Mouse (Mus musculus) inflammation-experienced regulatory T-cells, adult 16 weeks (primary cell): ENCODE measurements around the gene Vps39. TPM values are rescaled to one million over a fixed set of nuclear protein-coding genes. Genes with fewer than 3 reads are reported as not detected.

Experiments used
- polyA plus RNA-seq: library from polyadenylated mRNA; unstranded; fragments of 100-300 nt; shearing (Covaris generic); gene quantifications from one replicate; pipeline ENCODE4 v1.2.1, GENCODE M21; 2017

The Vps39 gene
- 67.7 TPM for polyA plus RNA-seq

DNA sequence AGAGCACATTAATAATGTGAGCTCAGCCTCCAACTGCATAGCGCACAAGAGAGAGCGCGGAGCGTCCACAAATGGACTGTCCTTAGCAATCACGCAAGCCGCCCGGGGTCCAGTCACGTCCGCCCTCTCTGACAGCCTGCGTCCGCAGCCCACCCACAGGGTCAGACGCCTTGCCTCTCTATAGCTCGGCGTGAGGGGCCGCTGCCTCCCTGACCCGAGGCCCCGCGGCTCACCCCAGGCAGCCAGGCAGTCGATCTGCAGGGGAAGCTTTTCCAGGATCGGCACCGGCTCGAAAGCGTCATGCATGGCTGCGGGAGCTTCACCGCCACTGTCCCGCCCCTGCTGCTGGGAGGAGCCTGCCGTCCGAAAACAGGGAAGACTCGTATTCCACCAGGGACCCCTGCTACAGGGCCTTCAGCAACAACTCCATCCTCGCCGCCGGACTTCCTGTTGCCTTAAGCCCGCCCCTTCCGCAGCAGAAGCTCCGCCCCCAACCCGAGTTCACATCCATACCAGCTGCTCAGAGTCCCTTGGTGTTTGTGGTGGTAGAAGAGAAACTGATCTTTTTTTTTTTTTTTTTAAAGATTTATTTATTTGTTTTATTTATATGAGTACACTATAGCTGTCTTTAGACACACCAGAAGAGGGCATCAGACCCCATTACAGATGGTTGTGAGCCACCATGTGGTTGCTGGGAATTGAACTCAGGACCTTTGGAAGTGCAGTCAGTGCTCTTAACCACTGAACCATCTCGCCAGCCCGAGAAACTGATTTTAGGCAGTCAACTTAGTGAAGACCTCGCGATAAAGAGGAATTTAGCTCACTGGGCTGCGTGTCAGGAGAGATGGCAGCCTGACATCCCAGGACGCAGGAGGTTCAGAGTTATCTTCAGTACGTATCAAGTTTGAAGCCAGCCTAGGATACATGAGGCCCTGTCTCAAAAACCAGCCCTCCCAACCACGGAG, at the start of gene Vps39:
Vps39 (minus strand) TSS at position 456 of the 965 bp plus-strand sequence.

DNA sequence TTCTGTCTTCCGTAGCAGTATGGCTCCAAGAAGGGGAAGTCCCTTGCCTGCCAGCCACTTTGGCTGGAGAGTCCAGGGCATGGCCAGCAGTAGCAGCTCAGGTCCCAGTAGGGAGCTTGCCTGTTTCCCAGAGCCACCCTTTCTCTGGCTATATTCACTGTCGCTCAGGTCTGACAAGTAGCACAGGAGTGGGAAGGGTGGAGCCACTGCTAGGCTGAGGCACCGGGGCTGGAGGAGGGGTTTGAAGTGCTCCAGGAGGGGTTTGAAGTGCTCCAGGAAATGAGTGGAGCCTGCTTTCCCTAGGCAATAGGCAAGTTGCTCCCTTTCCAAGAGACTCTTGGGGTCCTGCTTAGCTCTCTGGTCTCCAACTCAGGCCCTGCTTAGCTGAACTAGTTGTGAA, 39.0 kb downstream of the Vps39 start, which contains the start of gene Pla2g4f:
Pla2g4f (minus strand) TSS at position 190 of the 400 bp plus-strand sequence.

DNA sequence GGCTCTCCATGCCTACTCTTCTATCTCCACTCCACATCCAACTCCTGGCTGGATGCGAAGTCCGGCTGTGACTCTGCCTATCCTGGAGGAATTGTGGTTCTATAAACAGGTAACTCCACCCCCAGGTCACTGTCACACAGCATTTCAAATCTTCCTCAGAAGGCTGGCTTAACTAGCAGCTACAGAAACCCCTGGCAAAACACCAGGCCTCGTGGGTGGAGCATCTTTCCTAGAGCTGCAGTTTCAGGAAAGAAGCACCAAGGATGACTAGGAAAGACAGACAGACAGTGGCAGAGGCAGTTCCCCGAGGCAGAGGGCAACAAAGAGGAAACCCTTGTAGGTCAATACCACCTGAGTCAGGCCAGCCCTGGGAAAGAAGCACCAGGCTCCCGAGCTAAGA, 63.9 kb downstream of the Vps39 start, which contains the start of gene Pla2g4d:
Pla2g4d (minus strand) TSS at position 203 of the 400 bp plus-strand sequence.

Other genes starting within 250 kb of the Vps39 start
- gene Ehd4, start 198.5 kb downstream of the Vps39 start, polyA plus RNA-seq = 9.1 TPM
- gene Pla2g4e, start 107.8 kb downstream of the Vps39 start, polyA plus RNA-seq = not detected
- not detected for gene Pla2g4d, start 63.9 kb downstream of the Vps39 start, polyA plus RNA-seq
- gene Pla2g4f, start 39.0 kb downstream of the Vps39 start, polyA plus RNA-seq = 2.8 TPM
- gene Ganc, start 50.8 kb upstream of the Vps39 start, polyA plus RNA-seq = 34.5 TPM
- gene Tmem87a, start 51.0 kb upstream of the Vps39 start, polyA plus RNA-seq = 26.6 TPM
- gene Capn3, start 102.9 kb upstream of the Vps39 start, polyA plus RNA-seq = 66.9 TPM
- gene Zfp106, start 210.7 kb upstream of the Vps39 start, polyA plus RNA-seq = 59.9 TPM
- 60.8 TPM for gene Snap23, start 214.5 kb upstream of the Vps39 start, polyA plus RNA-seq